Mouse (Mus musculus): Measurements from ENCODE around the gene Cars2. TPM values are rescaled to one million over a fixed set of nuclear protein-coding genes. Genes with fewer than 3 reads are reported as not detected.
A peak's percentile ranks its signal among the peaks of the same experiment; 100 is the strongest.
"Not testable (repeated sequence)": the region's sequence is repeated elsewhere in the genome, so short reads cannot be mapped to it uniquely, and the experiment has no call there.

Cars2 gene
- polyA plus RNA-seq, 1 experiment from 2014 or later: 22.2 TPM

DNA sequence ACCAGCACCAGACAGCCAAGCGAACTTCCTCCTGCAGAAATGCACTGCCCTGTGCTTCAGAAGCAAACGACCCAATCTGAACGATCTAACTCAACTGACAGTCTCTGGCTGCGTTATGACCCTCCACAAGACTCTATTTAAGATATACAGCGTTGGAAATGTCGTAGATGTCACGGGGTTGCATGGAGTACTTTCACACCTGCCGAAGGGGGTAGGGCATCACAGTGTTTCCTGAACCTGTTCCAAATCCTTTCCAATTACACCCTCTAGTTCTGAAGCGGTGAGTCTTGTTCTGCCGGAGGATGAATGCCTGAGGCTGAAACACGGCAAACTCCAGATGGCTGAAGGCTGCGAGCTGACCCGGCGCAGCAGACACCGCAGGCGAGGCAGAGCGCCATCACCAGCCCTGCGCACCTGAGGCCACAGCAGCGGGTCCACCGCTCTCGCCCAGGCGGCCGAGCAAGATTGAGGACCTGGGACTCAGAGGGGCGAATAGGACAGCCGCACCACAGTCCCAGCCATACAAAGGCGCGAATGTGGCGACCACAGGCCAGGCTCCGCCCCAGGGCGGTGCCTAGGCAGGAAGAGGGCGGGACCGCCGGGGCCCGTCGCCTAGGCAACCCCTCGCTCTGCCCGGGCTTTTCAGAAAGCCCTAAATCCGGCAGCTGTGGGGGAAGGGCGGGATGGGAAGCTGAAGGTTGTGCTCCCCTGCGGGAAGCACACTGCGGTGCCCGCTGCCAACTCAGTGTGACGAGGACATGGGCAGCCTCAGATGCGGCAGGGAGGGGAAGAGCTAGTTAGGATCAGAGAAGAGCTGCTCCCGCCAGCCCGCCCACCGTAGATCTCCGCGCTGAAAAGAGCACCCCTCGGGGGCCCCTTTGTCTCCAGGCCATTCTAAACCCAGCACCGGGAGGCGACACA lies 4.5 kb upstream of the Cars2 start, which contains the start of gene Ing1:
Ing1 (plus strand) TSS at position 773 of the 921 bp plus-strand sequence.
- Histone ChIP-seq H3K4me3 (peak within 1 kb of the TSS; percentile 88), H3K36me3 (no peaks in the 10 kb centered on the region), H3K9me3 (replicated peaks) (no peaks in the 10 kb centered on the region), H3K4me1 (peaks cover 44% of the 10 kb centered on the region), H3K27me3 (replicated peaks) (no peaks in the 10 kb centered on the region), H3K9ac (peak within 1 kb of the TSS; percentile 92), H3K4me2 (peak within 1 kb of the TSS; percentile 98), H3K27ac (peak within 1 kb of the TSS; percentile 99)
- peak; percentile 65 for ATAC-seq
- WGBS (ENCODE audit: insufficient replicate concordance): under 1% methylated on average over 52 of the region's 52 CpGs

DNA sequence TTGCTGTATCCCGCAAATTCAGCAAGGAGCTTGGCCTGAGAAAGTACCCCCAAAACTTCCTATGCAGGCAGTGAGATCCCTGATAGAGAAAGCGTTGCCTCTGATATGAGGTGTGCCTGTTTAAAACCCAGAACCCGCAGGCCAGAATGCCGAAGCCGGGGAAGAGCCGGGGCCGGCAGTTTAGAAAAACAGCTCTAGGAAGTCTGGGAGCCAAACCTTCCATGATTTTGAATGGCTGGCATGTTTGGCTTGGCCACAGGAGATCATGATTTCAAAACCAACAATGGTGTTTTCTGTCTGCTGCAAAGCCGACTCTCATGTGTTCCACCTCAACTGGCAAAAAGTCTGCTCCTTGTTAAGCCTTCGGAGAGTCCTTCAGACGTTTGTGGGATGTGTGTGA lies 1.8 kb upstream of the Cars2 start:
- ATAC-seq: no peak
- 80% methylated on average over 10 of the region's 10 CpGs for WGBS (ENCODE audit: insufficient replicate concordance)
- H3K4me1 ChIP-seq: peaks cover 45% of the 10 kb centered on the region
- peaks cover 8% of the 10 kb centered on the region for H3K36me3 ChIP-seq
- 0 out of 2 replicates have a peak overlapping the region, but pooled peaks have one; percentile 6 for H3K27ac ChIP-seq
- no peak overlapping the region for H3K9ac ChIP-seq
- H3K27me3 ChIP-seq (replicated peaks): no peaks in the 10 kb centered on the region
- H3K9me3 ChIP-seq (replicated peaks): no peaks in the 10 kb centered on the region
- H3K4me2 ChIP-seq: no peak overlapping the region
- no peak overlapping the region for H3K4me3 ChIP-seq

- peaks cover 51% of the 10 kb centered on the region for H3K4me1 ChIP-seq
- 70% methylated on average over 4 of the region's 4 CpGs for WGBS (ENCODE audit: insufficient replicate concordance)
- not testable (repeated sequence) for H3K27ac ChIP-seq; ATAC-seq; H3K4me2 ChIP-seq; H3K9ac ChIP-seq; H3K4me3 ChIP-seq; H3K27me3 ChIP-seq (replicated peaks); H3K9me3 ChIP-seq (replicated peaks)
- H3K36me3 ChIP-seq: peaks cover 15% of the 10 kb centered on the region
Measured at GRCm38 (mm10) chr8:11551497-11551896, 914 bp upstream of the Cars2 start.

DNA sequence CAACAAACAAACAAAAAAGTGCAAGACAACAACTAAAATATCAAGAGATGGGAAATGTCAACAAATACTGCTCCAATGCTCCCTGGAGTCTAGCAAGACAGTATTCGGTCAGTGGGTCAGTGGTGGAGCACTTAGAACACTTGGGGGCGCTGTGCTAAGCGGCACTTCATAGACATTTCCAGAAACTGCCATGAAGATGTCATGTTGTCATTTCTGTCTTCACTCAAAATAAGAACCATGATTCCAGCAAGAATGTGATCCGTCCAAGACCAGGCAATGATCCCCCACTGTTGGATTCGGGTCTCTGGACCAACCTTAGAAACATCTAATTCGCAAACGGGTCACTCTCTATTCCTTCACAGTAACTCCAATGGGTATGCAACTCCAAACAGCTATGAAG lies 877 bp downstream of the Cars2 start:
- peaks cover 48% of the 10 kb centered on the region for H3K4me1 ChIP-seq
- peak overlapping the region; percentile 80 for H3K9ac ChIP-seq

DNA sequence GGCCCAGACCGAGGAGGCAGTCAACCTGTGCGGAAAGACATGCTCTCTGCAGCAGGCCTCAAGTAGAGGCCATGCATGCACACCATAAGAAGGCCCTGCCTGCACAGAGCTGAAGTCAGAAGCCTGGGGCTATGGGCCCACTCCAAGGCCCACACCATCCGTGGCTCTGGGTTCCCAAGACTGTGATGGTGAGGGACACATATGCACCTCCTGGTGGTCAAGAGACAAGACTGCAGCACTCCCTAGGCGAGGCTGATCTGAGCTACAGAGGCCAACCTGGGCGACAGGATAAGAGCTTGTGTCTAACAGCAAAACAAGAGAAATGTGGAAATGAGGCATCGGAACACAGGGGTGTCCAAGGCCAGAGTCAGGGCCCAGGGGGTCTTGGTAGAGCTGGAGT lies 3.5 kb downstream of the Cars2 start:
- peaks cover 33% of the 10 kb centered on the region for H3K4me1 ChIP-seq
- WGBS (ENCODE audit: insufficient replicate concordance): 54% methylated on average over 6 of the region's 6 CpGs
- no peaks in the 10 kb centered on the region for H3K27me3 ChIP-seq (replicated peaks)
- H3K4me2 ChIP-seq: no peak overlapping the region
- no peak overlapping the region for H3K4me3 ChIP-seq
- peaks cover 51% of the 10 kb centered on the region for H3K36me3 ChIP-seq
- H3K9ac ChIP-seq: no peak overlapping the region
- no peak for ATAC-seq
- no peaks in the 10 kb centered on the region for H3K9me3 ChIP-seq (replicated peaks)
- no peak overlapping the region for H3K27ac ChIP-seq

More for the DNA sequence above, 877 bp downstream of the Cars2 start:
- Histone ChIP-seq H3K36me3 (peaks cover 31% of the 10 kb centered on the region), H3K27ac (peak overlapping the region; percentile 89), H3K27me3 (replicated peaks) (no peaks in the 10 kb centered on the region), H3K9me3 (replicated peaks) (no peaks in the 10 kb centered on the region), H3K4me2 (peak overlapping the region; percentile 86), H3K4me3 (peak overlapping the region; percentile 81)
- ATAC-seq: no peak
- WGBS (ENCODE audit: insufficient replicate concordance): 8% methylated on average over 7 of the region's 7 CpGs

DNA sequence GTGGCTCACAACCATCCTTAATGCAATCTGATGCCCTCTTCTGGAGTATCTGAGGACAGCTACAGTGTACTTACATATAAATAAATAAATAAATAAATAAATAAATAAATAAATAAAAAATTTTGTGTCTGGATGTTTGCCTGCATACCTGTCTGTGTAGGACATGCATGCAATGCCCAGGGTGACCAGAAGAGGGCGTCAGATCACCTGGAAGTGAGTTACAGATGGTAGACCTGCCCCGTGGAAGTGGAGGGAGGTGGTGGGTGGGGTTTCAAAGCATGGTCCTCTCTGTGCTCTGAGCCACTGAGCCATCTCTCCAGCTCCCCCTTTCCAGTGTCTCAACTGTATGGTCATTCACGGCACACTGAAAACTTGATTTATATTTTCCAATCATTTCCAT lies 6.2 kb downstream of the Cars2 start:
- 37% methylated on average over 3 of the region's 3 CpGs for WGBS (ENCODE audit: insufficient replicate concordance)
- H3K36me3 ChIP-seq: peaks cover 78% of the 10 kb centered on the region
- no peak for ATAC-seq
- peaks cover 16% of the 10 kb centered on the region for H3K4me1 ChIP-seq
- H3K4me3 ChIP-seq: no peak overlapping the region
- H3K9ac ChIP-seq: no peak overlapping the region
- no peak overlapping the region for H3K4me2 ChIP-seq
- H3K27me3 ChIP-seq (replicated peaks): no peaks in the 10 kb centered on the region
- no peak overlapping the region for H3K27ac ChIP-seq
- H3K9me3 ChIP-seq (replicated peaks): no peaks in the 10 kb centered on the region

DNA sequence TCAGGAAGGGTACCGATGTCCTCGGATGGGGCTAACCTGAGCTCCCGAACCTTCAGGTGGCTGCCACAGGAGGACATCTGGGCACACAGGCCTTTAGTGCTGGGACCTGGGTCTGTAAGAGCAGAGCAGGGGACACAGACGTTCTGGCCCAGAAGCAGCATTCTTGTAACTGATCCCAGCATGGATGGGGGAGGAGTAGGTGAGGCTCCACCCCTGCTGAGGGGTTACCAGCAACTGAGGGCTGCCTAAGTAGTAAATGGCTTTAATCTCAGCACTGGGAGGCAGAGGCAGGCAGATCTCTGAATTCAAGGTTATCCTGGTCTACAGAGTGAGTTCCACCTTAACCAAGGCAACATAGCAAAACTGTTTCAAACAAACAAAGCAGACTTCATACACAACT lies 7.7 kb downstream of the Cars2 start:
- Histone ChIP-seq H3K27ac (no peak overlapping the region), H3K9me3 (replicated peaks) (no peaks in the 10 kb centered on the region), H3K9ac (no peak overlapping the region), H3K4me3 (no peak overlapping the region), H3K4me1 (0 out of 2 replicates have a peak, but pooled peaks cover 7% of the 10 kb centered on the region), H3K36me3 (peaks cover 88% of the 10 kb centered on the region), H3K27me3 (replicated peaks) (no peaks in the 10 kb centered on the region), H3K4me2 (no peak overlapping the region)
- 78% methylated on average over 4 of the region's 4 CpGs for WGBS (ENCODE audit: insufficient replicate concordance)
- ATAC-seq: no peak

GRCm38 (mm10) chr8:11542031-11542430 lies 8.6 kb downstream of the Cars2 start:
- ATAC-seq: no peak
- Histone ChIP-seq H3K9ac (no peak overlapping the region), H3K4me2 (no peak overlapping the region), H3K27ac (no peak overlapping the region), H3K9me3 (replicated peaks) (no peaks in the 10 kb centered on the region), H3K36me3 (peaks cover 90% of the 10 kb centered on the region), H3K27me3 (replicated peaks) (no peaks in the 10 kb centered on the region), H3K4me3 (no peak overlapping the region), H3K4me1 (0 out of 2 replicates have a peak, but pooled peaks cover 3% of the 10 kb centered on the region)
- 82% methylated on average over 12 of the region's 12 CpGs for WGBS (ENCODE audit: insufficient replicate concordance)

DNA sequence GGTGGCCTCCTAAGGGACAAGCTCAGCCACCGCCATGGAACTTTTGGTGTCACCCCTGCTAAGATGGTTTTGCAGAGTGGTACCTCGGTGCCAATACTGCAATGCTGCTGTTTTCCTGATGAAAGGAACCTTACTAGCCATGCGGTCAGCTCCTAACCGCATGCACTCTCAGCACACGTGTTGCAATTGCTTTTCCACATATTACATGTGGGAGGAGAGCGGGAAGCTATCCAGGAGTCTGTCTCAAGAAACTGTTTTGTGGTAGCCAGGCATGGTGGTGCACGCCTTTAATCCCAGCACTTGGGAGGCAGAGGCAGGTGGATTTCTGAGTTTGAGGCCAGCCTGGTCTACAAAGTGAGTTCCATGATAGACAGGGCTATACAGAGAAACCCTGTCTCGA lies 10.4 kb downstream of the Cars2 start:
- no peak overlapping the region for H3K27ac ChIP-seq
- H3K4me3 ChIP-seq: no peak overlapping the region
- H3K4me2 ChIP-seq: no peak overlapping the region
- ATAC-seq: no peak
- H3K9ac ChIP-seq: no peak overlapping the region
- WGBS (ENCODE audit: insufficient replicate concordance): 82% methylated on average over 8 of the region's 8 CpGs
- no peaks in the 10 kb centered on the region for H3K4me1 ChIP-seq
- H3K9me3 ChIP-seq (replicated peaks): no peaks in the 10 kb centered on the region
- peaks cover 92% of the 10 kb centered on the region for H3K36me3 ChIP-seq
- no peaks in the 10 kb centered on the region for H3K27me3 ChIP-seq (replicated peaks)

- Histone ChIP-seq H3K4me3 (no peak overlapping the region), H3K9ac (no peak overlapping the region), H3K4me1 (no peaks in the 10 kb centered on the region), H3K36me3 (peaks cover 95% of the 10 kb centered on the region), H3K27me3 (replicated peaks) (no peaks in the 10 kb centered on the region), H3K9me3 (replicated peaks) (no peaks in the 10 kb centered on the region), H3K4me2 (no peak overlapping the region), H3K27ac (no peak overlapping the region)
- ATAC-seq: no peak
- WGBS (ENCODE audit: insufficient replicate concordance): 82% methylated on average over 4 of the region's 4 CpGs
Measured at GRCm38 (mm10) chr8:11539049-11539448, 11.5 kb downstream of the Cars2 start.

GRCm38 (mm10) chr8:11534494-11534893 lies 16.1 kb downstream of the Cars2 start:
- Histone ChIP-seq H3K27me3 (replicated peaks) (no peaks in the 10 kb centered on the region), H3K4me1 (peaks cover 4% of the 10 kb centered on the region; the same call in 1 of the 2 replicates), H3K9me3 (replicated peaks) (no peaks in the 10 kb centered on the region), H3K27ac (no peak overlapping the region), H3K4me3 (no peak overlapping the region), H3K9ac (no peak overlapping the region), H3K4me2 (no peak overlapping the region), H3K36me3 (peaks cover 90% of the 10 kb centered on the region)
- 68% methylated on average over 9 of the region's 9 CpGs for WGBS (ENCODE audit: insufficient replicate concordance)
- ATAC-seq: no peak

GRCm38 (mm10) chr8:11530849-11531248 lies 19.7 kb downstream of the Cars2 start:
- H3K9ac ChIP-seq: no peak overlapping the region
- H3K4me1 ChIP-seq: peaks cover 4% of the 10 kb centered on the region; the same call in 1 of the 2 replicates
- no peak overlapping the region for H3K4me3 ChIP-seq
- no peak overlapping the region for H3K27ac ChIP-seq
- WGBS (ENCODE audit: insufficient replicate concordance): 75% methylated on average over 4 of the region's 4 CpGs
- no peaks in the 10 kb centered on the region for H3K27me3 ChIP-seq (replicated peaks)
- H3K9me3 ChIP-seq (replicated peaks): no peaks in the 10 kb centered on the region
- H3K4me2 ChIP-seq: no peak overlapping the region
- peaks cover 83% of the 10 kb centered on the region for H3K36me3 ChIP-seq
- peak; percentile 71 for ATAC-seq
